Mouse (Mus musculus) erythroblast, adult 5-6 weeks (primary cell): ENCODE results near the gene Scap. TPM values are rescaled to one million over a fixed set of nuclear protein-coding genes. Genes with fewer than 3 reads are reported as not detected.
A peak's percentile ranks its signal among the peaks of the same experiment; 100 is the strongest.
"Not testable (repeated sequence)": the region's sequence is repeated elsewhere in the genome, so short reads cannot be mapped to it uniquely, and the experiment has no call there.

Experiments used
- ATAC-seq: replicated peaks from 2 replicates; pipeline ENCODE4 v1.8.0; 2016; ENCODE audit warnings: moderate number of reproducible peaks, mild to moderate bottlenecking, moderate TSS enrichment, inconsistent platforms; ENCODE audit not compliant: poor library complexity, low FRiP score, severe bottlenecking
- total RNA-seq, 2 experiments: library from RNA; stranded (forward) in 1 of 2; stranded (reverse) in 1 of 2; fragments of 150-400 nt in 1 of 2; fragments of 200-764, 138-1000 nt in 1 of 2; gene quantifications; 2 replicates each; pipeline versions ENCODE4 v1.2.3 to v1.2.4; 2015 to 2017; ENCODE audit warnings: low replicate concordance in 2 of 2

Scap gene
- total RNA-seq, 2 experiments from 2014 or later: 3.7 to 13.8 TPM

DNA sequence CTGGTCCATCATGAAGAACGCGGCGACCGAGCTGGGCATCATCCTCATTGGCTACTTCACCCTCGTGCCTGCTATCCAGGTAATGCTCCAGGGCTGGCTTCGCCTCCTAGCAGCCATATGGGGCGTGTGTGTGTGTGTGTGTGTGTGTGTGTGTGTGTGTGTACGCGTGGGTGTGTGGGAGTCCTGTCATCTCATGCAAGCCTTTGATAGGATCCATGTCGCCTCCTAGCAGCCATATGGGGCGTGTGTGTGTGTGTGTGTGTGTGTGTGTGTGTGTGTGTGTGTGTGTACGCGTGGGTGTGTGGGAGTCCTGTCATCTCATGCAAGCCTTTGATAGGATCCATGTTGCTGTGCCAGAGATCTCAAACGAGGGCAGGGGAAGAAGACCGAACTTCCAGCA, 44.6 kb downstream of the Scap start:
- ATAC-seq: not testable (repeated sequence)

DNA sequence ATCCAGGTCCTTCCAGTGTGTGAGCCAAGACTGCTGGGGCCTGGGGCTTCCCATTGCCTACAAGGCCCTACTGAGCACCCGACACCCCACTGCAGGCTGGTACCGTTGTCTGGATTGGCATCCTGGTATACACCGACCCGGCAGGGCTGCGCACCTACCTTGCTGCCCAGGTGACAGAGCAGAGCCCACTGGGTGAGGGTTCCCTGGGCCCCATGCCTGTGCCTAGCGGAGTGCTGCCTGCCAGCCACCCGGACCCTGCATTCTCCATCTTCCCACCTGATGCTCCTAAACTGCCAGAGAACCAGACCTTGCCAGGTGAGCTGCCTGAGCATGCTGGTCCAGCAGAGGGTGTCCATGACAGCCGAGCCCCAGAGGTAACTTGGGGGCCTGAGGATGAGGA, 46.3 kb downstream of the Scap start:
- no peak for ATAC-seq

DNA sequence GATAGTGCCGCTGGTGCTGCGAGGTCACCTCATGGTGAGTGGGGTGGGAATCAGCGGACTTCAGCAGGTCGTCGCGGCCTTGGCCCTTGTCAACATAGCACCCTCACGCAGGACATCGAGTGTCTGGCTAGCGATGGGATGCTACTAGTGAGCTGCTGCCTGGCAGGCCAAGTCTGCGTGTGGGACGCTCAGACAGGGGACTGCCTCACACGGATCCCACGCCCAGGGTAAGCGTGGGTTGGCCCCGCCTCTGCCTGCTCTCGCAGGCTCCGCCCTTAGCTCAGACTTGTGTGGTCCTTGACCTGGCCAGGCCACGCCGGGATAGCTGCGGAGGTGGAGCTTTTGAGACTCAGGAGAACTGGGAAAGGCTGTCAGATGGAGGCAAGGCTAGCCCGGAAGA, 47.6 kb downstream of the Scap start:
- no peak for ATAC-seq

DNA sequence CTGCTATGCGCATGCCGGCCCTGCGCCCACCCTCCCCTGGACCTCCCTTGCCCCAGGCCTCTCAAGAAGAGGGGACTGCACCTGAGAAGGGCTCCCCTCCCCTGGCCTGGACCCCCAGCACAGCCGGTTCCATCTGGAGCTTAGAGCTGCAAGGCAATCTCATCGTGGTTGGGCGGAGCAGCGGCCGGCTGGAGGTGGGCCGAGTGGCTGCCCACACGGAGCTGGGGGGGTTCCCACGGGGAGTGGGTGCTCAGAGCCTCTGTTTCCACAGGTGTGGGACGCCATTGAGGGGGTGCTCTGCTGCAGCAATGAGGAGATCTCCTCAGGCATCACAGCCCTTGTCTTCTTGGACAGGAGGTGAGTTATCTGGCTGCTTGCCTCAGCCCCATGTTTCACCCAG, 48.2 kb downstream of the Scap start:
- ATAC-seq: no peak

DNA sequence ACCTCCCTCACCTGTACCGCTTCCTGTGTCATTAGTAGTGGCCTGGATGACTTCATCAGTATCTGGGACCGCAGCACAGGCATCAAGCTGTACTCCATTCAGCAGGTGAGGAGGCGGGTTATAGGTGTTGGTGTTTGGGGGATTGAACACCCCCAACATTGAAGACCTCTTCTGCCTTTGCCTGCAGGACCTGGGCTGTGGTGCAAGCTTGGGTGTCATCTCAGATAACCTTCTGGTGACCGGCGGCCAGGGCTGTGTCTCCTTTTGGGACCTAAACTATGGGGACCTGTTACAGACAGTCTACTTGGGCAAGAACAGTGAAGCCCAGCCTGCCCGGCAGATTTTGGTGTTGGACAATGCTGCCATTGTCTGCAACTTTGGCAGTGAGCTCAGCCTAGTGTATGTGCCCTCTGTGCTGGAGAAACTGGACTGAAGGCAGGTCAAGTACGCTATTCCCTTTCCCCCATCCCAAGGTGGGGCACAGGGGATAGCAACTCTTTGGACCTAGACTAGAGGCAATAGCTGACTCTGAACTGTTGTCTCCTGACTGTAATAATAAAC, 51.4 kb downstream of the Scap start:
- no peak for ATAC-seq

DNA sequence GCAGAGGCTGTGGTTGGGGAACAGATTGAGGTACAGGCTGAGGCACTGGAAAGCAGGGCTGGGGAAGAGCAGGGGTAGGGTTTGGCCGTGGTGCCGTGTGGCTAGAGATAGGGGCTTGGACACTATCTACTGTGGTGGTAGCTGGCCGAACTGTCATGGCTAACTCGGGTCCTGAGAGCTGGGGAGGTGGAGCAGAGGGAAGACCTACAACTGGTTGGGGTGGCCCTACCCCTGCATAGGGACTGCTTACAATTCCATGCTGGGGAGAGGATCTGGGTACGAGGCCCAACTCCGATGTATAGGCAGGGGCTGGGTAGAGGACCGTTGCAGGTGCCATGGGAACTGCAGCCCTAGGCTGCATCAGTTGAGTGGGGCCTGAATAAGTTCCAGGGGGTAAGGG, 54.9 kb downstream of the Scap start:
- ATAC-seq: no peak

DNA sequence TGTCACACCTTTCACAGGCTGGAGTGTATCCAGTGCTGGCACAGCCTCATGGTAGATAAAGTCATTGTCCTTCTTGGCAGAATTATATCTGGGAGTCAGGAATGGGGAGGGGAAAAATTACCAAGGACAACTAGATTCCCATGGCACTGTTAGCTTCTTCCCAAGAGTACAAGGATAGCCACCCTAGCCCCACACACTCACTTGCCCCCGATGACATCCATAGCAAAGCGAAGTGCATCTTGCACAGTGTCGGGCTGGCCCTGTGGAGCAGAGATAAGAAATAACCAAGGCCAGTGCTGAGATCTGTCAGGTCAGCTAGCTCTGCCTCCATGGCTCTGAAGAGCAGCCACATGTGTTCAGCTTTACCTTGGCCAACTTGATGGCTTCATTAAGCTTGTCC, 57.8 kb downstream of the Scap start:
- no peak for ATAC-seq

DNA sequence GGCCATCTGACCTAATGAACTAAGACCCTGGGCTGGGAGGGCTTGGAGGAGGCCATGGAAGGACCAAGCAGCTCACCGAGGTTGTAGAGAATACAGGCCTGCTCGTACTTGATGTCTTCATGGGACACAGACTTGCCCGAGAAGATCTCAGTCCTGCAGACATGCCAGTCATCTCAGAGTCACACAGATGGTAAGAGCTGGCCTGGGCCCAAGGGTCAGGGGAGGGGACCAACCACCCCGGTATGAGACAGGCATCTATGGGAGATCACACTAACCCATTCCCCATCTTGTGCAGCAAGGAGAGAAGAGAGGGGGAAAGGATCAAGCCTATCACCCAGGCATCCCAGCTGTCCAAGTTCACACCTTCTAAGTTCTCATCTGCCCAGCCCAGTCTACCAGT, 60.2 kb downstream of the Scap start:
- ATAC-seq: no peak

DNA sequence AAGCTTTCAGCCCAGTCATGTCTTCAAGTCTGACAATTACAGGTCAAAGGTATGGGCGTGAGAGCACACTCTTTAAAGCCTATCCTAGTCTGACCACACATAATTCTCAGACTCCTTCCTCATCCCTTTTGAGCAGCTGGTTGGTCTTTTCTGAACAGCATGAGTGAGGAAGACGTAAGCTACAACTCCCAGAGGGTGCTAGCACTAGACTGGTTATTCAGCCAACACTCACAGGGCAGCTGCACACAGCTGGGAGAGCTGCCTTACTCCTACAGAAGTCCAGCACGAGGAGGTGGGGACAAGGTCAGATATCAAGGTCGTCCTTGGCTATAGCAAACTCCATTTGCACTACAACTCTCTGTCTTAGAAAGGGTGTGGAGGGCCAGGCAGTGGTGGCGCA, 67.6 kb downstream of the Scap start:
- no peak for ATAC-seq

DNA sequence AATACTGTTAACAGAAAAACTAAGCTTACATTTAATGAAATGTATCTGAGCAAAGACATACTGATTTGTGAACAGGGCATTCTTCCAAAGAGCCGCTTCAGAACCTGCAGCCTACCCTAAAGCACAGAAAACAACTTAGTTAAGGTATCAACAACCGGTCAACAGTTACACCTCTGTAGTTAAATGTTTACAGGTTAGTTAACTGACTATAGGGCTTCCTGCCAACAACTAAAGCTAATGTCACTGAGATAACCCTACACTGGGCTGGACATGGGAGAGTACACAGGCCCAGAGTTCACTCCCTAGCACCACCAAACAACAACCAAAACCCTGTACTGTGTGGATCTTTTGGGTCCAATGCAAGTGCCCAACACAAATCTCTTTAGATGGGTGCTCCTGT, 69.6 kb downstream of the Scap start:
- ATAC-seq: no peak

DNA sequence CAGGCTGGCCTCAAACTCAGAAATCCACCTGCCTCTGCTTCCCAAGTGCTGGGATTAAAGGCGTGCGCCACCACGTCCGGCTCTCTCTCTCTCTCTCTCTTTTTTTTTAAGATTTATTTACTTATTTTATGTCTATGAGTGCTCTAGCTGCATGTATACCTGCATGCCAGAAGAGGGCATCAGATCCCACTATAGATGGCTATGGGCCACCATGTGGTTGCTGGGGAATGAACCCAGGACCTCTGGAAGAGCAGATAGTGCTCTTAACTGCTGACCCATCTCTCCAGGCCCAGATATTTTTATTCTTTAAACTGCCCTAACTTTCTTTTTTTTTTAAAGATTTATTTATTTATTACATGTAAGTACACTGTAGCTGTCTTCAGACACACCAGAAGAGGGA, 70.2 kb downstream of the Scap start:
- ATAC-seq: not testable (repeated sequence)

DNA sequence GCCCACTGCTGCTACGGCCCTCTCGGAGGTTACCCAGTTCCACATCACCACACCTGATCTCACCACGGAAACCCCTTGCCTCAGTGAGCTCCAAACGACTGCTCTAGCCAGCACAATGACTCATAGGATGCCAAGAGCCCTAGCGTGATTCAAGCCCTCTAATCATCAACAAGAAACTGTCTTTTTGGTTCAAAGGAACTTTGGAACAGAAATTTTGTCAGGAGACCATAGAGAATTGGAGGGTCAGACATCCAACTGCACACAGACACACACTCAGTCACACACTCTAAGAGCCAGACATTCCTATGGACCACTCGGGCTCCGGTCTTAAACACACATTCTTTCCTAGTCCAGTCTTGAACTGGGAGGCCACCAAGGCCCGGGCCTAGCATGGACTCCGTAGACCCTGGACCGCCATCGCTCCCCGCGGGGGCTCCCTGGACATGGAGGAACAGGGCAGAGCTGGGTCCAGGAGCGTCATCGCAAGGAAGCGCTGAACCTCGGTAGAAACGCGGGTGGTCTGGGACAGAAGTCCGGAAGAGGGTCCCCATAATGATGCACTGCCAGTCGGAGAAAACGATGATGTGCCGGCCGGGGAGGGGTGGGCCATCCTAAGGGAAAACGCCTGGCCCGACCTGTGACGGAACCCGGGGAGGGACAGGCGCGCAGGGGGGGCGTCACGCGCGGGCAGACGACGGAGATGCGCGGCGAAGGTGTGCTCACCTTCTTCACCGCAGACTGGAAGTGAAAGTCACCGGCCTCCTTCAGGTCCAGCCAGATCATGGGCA, 74.4 kb downstream of the Scap start:
- peak; percentile 47 for ATAC-seq

DNA sequence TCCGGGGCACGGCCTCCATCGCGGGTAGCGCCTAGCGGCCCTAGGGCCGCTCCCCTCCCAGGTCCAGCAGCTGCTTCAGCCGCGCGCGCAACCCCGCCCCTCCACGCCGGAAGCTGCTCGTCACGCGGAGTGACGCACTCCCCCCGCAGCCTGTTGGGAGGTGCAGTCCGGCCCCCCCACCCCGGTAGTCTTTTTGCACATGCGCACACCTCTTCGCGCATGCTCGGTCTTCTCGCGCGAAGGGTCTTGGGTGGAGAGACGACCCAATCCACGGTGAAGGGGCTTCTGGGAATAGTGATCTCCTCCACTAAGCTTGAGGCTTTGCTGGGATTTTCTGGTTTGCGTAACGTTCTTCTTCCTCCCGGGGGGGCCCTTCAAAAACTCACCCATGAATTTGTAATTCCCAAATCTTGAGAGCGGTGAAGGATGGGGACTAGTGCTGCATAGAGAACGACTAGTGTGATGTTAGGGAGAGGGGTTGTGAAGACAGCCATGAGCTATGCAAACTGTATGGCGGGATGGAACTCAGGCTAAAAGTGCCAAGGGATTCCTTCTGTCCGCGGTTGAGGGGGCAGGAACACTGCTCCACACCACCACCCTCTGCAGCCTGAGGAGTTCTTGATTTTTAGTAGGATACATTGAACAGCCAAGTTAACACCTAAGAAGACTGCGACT, 75.1 kb downstream of the Scap start, which contains the start of gene Ptpn23:
TSS of gene Ptpn23 (minus strand) at position 115 of the 675 bp plus-strand sequence.
- ATAC-seq: peak; percentile 99

DNA sequence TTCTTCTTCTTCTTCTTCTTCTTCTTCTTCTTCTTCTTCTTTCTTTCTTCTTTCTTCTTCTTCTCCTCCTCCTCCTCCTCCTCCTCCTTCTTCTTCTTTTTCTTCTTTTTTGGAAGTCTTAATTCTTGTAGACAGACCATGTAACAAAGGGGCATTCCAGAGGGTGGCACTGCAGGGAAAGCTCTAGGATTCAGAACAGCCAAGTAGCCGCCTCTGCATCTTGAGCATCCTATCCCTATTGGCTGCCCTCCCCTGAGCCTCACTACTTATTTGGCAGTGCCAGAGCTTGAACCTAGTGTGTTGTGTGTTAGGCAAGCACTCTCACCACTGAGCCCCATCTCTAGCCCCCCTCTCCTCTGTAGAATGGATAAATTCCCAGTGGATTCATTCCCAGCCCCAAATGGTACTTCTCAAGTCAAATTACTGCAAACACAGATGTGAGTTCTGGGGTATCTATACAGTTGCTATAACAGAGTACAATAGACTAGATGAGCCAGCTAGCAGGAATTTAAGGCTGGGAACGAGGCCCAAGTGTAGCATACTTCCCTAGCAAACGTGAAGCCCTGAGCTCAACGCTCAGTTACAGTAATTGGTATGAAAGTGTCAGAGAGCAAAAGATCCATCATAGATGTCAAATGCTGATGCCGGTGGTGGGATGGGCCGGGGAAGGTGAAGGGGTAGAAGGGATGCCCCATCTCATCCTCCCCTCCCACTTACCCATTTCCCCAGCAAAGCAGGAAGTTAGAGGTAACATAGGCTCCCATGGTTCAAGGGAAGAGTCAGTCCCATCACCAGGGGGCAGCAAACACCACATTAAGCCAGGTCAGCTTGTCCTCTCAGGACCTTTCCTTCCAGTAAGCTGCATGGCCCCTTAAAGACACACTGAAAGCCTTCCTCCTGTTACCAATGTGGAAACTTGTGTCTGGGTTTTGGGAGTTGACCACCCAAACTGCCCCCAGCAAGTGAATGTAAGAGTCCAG, 78.1 kb downstream of the Scap start:
- ATAC-seq: 0 out of 2 replicates have a peak, but pooled peaks have one; percentile 42

DNA sequence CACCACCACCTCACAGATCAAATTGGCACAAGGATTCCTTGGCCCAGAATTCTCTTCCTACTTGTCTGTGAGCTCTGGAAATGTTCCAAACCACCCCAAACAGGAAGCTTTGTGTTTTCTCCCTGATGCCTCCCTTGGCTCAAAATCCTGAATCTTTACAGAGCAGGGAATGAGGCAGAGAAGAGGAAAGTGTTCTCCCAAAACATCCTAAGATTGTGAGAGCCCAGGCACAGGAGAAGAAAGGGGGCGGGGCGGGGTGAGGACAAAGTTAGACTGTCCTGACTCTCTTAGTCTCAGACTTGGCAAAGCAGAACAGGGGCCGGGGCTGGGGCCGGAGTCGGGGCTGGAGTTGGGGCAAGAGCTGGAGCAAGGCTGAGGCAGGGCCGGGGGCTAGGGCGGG, 79.8 kb downstream of the Scap start:
- ATAC-seq: no peak

DNA sequence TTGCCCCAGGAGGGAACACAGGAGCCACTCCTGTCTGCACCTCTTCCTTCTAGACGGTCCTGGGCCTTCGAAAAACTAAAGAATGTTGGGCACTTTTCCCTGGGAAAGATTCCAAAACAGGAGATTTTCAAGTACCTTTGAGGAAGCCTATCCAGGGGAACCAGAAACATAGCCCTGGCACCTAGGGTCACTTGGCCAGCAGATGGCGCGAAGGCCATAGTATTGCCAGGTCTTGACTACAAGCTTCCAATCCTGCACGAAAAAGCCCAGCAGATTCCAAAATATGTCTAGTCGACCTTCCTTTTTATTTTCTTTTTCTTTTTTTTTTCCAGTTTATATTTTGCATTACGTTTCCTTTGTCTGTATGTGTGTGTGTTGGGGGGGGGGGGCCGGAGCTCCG, 80.7 kb downstream of the Scap start:
- ATAC-seq: no peak

DNA sequence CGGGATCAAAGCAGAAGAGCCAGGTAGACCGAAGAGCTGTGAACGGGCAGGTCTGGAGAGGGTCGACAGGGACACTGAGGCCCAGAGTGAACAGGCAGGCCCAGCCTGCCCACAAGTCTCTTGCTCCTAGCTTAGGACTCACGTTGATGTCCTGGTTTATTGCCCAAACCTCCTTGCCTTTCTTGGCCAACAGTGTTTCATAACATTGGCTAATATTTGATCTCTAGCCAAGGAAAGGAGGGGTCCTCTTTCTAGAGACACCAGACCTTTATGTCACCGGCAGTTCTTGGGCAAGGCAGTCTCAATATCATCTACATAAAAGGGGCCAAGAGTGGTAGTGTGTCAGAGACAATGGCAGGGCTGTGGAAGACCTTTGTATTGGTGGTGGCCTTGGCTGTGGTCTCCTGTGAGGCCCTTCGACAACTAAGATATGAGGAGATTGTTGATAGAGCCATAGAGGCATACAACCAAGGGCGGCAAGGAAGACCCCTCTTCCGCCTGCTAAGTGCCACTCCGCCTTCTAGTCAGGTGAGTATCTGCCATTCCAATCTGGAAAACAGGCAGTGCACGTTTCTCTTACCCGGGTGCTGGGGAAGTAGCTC, 86.5 kb downstream of the Scap start, which contains the start of gene Ngp:
TSS of gene Ngp (plus strand) at position 237 of the 602 bp plus-strand sequence.
- no peak for ATAC-seq

DNA sequence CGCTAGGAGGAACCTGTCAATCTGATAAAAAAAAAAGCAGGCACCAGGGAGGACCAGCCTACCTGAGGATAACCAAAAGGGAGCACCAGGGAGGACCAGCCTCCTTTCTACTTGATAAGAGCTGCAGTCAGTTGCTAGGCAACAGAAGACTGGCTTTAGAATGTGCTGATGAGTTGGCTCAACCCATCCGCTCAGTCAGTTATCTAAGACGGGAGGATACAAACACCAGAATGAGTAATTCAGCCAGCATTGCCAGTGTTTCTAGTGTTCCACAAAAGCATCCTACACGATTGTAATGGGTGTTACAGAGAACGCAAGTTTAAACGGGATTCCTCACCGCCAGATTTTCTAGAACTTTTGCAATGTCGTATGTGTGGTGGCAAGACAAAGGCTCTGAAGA, 98.2 kb downstream of the Scap start:
- ATAC-seq: no peak

DNA sequence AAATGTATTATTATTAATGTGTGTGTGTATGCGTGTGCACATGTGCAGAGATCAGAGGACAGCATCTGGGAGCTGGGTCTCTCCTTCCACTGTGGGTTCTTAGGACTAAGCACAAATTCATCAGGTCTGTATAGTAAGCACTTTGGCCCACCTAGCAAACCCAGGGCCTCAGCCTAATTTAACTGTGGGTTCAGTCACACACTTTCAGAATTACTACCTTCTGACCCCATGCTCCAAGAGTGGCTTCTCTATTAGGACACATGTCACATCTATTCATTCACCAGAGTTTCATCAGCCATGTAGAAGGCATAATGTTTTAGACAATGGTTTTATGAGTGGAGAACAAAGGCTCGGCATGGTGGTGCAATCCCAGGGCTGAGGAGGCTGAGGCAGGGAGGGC, 100.0 kb downstream of the Scap start:
- no peak for ATAC-seq
